In genomic region chr8:64732596-64732995, GRCm38 (mm10) we compare ENCODE assay signal across 8 mouse cellular contexts. TPM values are rescaled to one million over a fixed set of nuclear protein-coding genes. Genes with fewer than 3 reads are reported as not detected.
DNase-seq lines count a peak whose midpoint lies in the region; ATAC-seq and TF ChIP-seq lines count a peak whose summit lies in the region.

No protein-coding gene starts in this region.

- 4% methylated on average over 9 of the region's 9 CpGs for WGBS in forebrain, embryonic 15.5 days
- 17% methylated on average over 9 of the region's 9 CpGs for WGBS in liver, embryonic 14.5 days (ENCODE audit: insufficient replicate concordance)

- peak overlapping the region; percentile 85 for H3K27ac ChIP-seq in forebrain, embryonic 15.5 days (replicated peaks)
- no peak overlapping the region for H3K27ac ChIP-seq in liver, embryonic 14.5 days

- H3K9me3 ChIP-seq in erythroblast, embryonic 14.5 days (ENCODE audit: control insufficient read depth, low read length) = no peaks in the 10 kb centered on the region
- no peaks in the 10 kb centered on the region for H3K9me3 ChIP-seq in forebrain, embryonic 15.5 days
- no peaks in the 10 kb centered on the region for H3K9me3 ChIP-seq in liver, embryonic 14.5 days (ENCODE audit: control insufficient read depth, low read length)

- peak; percentile 29 for DNase-seq in 3T3-L1 (ENCODE audit: low read depth, low spot score)
- no peak for DNase-seq in liver, embryonic 14.5 days (ENCODE audit: low read depth in 3 of 3, low spot score in 3 of 3)
- DNase-seq in ovary, postnatal 14 days (ENCODE audit: low spot score) = no peak
- no peak for DNase-seq in gastrocnemius, adult 8-10 months (ENCODE audit: low spot score in 2 of 2)
- DNase-seq in testis, postnatal 14 days (ENCODE audit: low spot score) = no peak

- no peak for ATAC-seq in erythroblast, adult 5-6 weeks (replicated peaks; ENCODE audit: low FRiP score, poor library complexity, severe bottlenecking)
- ATAC-seq in forebrain, embryonic 15.5 days (replicated peaks) = no peak
- no peak for ATAC-seq in liver, embryonic 14.5 days (ENCODE audit: insufficient read depth)

- H3K4me1 ChIP-seq in erythroblast, embryonic 14.5 days (ENCODE audit: control insufficient read depth) = peaks cover 26% of the 10 kb centered on the region
- peaks cover 48% of the 10 kb centered on the region for H3K4me1 ChIP-seq in forebrain, embryonic 15.5 days
- H3K4me1 ChIP-seq in liver, embryonic 14.5 days (replicated peaks; ENCODE audit: control insufficient read depth in 2 of 2, insufficient read depth in 2 of 2, low read length in 1 of 2) = peaks cover 0 to 13% of the 10 kb centered on the region in 2 experiments; a peak in 3 of 4 replicates

- H3K4me3 ChIP-seq in erythroblast, embryonic 14.5 days (replicated peaks) = peak overlapping the region; percentile 90
- peak overlapping the region; percentile 66 for H3K4me3 ChIP-seq in forebrain, embryonic 15.5 days
- H3K4me3 ChIP-seq in liver, embryonic 14.5 days (ENCODE audit: insufficient read depth in 1 of 2, low read depth in 2 of 2, low read length in 2 of 2) = peak overlapping the region; percentile 73 to 90

- peaks cover 10% of the 10 kb centered on the region for H3K36me3 ChIP-seq in erythroblast, embryonic 14.5 days (ENCODE audit: control insufficient read depth)
- peaks cover 15% of the 10 kb centered on the region for H3K36me3 ChIP-seq in forebrain, embryonic 15.5 days
- peaks cover 2% of the 10 kb centered on the region for H3K36me3 ChIP-seq in liver, embryonic 14.5 days (replicated peaks; ENCODE audit: control insufficient read depth, insufficient read depth, low read depth)

- no peak for TF ChIP-seq CTCF in liver, embryonic 14.5 days (IDR thresholded peaks at IDR 0.05; ENCODE audit: low read depth)

- H3K4me2 ChIP-seq in forebrain, embryonic 15.5 days (replicated peaks) = peak overlapping the region; percentile 60
- peak overlapping the region; percentile 90 for H3K4me2 ChIP-seq in liver, embryonic 14.5 days (ENCODE audit: low read depth)

- H3K9ac ChIP-seq in forebrain, embryonic 15.5 days (replicated peaks) = peak overlapping the region; percentile 72
- peak overlapping the region; percentile 72 for H3K9ac ChIP-seq in liver, embryonic 14.5 days (replicated peaks)

- no peak for TF ChIP-seq EP300 in liver, embryonic 14.5 days (IDR thresholded peaks at IDR 0.05; ENCODE audit: low read depth)

- no peaks in the 10 kb centered on the region for H3K27me3 ChIP-seq in erythroblast, embryonic 14.5 days (ENCODE audit: control insufficient read depth)
- H3K27me3 ChIP-seq in forebrain, embryonic 15.5 days = no peaks in the 10 kb centered on the region
- H3K27me3 ChIP-seq in liver, embryonic 14.5 days (ENCODE audit: control insufficient read depth, insufficient read depth, low read length) = no peaks in the 10 kb centered on the region

RNA-seq across cellular contexts. Expression of gene Msmo1, which starts 1.0 kb away (rescaled TPM):
- 0.06 and 0.11 TPM in 2 replicates for polyA plus RNA-seq in erythroblast, embryonic 14.5 days (2012)
- 15.8 and 21.9 TPM in 2 replicates for total RNA-seq in erythroblast, adult 5-6 weeks (2015; ENCODE audit: low replicate concordance)
- 12.1 and 18.7 TPM in 2 replicates for total RNA-seq in erythroblast, adult 5-6 weeks (2017; ENCODE audit: low replicate concordance)
- 130 and 142 TPM in 2 replicates for polyA plus RNA-seq in forebrain, embryonic 15.5 days (2015; fragmentation: Nextera tagmentation; extraction: Ambion mirVana)
- 51.4 and 57.1 TPM in 2 replicates for polyA plus RNA-seq in liver, embryonic 14.5 days (2012; rRNA removed)
- 119 and 131 TPM in 2 replicates for polyA plus RNA-seq in liver, embryonic 14.5 days (2014; fragmentation: Nextera tagmentation; extraction: Ambion mirVana)
- total RNA-seq in gastrocnemius, adult 8-10 months (2022) = 1 to 10 TPM; 3.4 to 4.9 (median 4.1) TPM

RNA-seq across cellular contexts. Expression of gene Cpe, which starts 39.7 kb away (rescaled TPM):
- not detected in 2 replicates for polyA plus RNA-seq in erythroblast, embryonic 14.5 days (2012)
- total RNA-seq in erythroblast, adult 5-6 weeks (2015; ENCODE audit: low replicate concordance) = not detected in 2 replicates
- total RNA-seq in erythroblast, adult 5-6 weeks (2017; ENCODE audit: low replicate concordance) = not detected in 2 replicates
- polyA plus RNA-seq in forebrain, embryonic 15.5 days (2015; fragmentation: Nextera tagmentation; extraction: Ambion mirVana) = 444 and 498 TPM in 2 replicates
- polyA plus RNA-seq in liver, embryonic 14.5 days (2012; rRNA removed) = 0.87 and 1.2 TPM in 2 replicates
- polyA plus RNA-seq in liver, embryonic 14.5 days (2014; fragmentation: Nextera tagmentation; extraction: Ambion mirVana) = 1.4 and 2.2 TPM in 2 replicates
- total RNA-seq in gastrocnemius, adult 8-10 months (2022) = 100 to 1,000 TPM; 236 to 331 (median 287) TPM

Comparison
In these comparisons a context has a peak if more than half of its experiments do, and no peak if none do; other contexts are left out.
1. RNA of gene Msmo1, which starts 1.0 kb away (polyA plus RNA-seq): 130 to 142 TPM in forebrain, embryonic 15.5 days and 51.4 to 131 TPM in liver, embryonic 14.5 days; 0.06 to 0.11 TPM in erythroblast, embryonic 14.5 days; every median in the first group is over 10 times any median in the second.
2. RNA of gene Cpe, which starts 39.7 kb away (polyA plus RNA-seq): 444 to 498 TPM in forebrain, embryonic 15.5 days; 0.87 to 2.2 TPM in liver, embryonic 14.5 days and not detected in erythroblast, embryonic 14.5 days; every median in the first group is over 100 times any median in the second.
3. Peak in every context shown above with its lines, with median percentiles within 50 percentile points of each other: H3K4me3 ChIP-seq.